Mouse (Mus musculus): ENCODE results near the gene Eef1g.
A peak's percentile ranks its signal among the peaks of the same experiment; 100 is the strongest.

Gene Eef1g

GRCm38 (mm10) chr19:8966590-8967372 lies at the start of gene Eef1g:
Eef1g (plus strand) TSS chr19:8967041.
- DNase-seq, result peak; percentile 99

- no peak for DNase-seq
Measured at GRCm38 (mm10) chr19:8919000-8919399, 47.8 kb upstream of the Eef1g start.

- no peak for DNase-seq
Measured at GRCm38 (mm10) chr19:8919684-8920072, 47.2 kb upstream of the Eef1g start.

GRCm38 (mm10) chr19:8920073-8920736 lies 46.6 kb upstream of the Eef1g start, which contains the start of gene B3gat3:
B3gat3 (plus strand) TSS chr19:8920374.
- DNase-seq, result peak; percentile 97

GRCm38 (mm10) chr19:8920836-8921291 lies 46.0 kb upstream of the Eef1g start:
- DNase-seq, result peak; percentile 58

- DNase-seq, result no peak
Measured at GRCm38 (mm10) chr19:8921741-8922140, 45.1 kb upstream of the Eef1g start.

GRCm38 (mm10) chr19:8926766-8927165 lies 40.1 kb upstream of the Eef1g start:
- DNase-seq, result no peak

GRCm38 (mm10) chr19:8927891-8928525 lies 38.8 kb upstream of the Eef1g start:
- DNase-seq, result no peak

- DNase-seq, result no peak
Measured at GRCm38 (mm10) chr19:8928689-8929223, 38.1 kb upstream of the Eef1g start.

GRCm38 (mm10) chr19:8929224-8930088 lies 37.4 kb upstream of the Eef1g start, which contains the start of the genes Rom1 and Eml3:
Rom1 (minus strand) TSS chr19:8929356.
Eml3 (plus strand) TSS chr19:8929552.
- peak; percentile 93 for DNase-seq

- no peak for DNase-seq
Measured at GRCm38 (mm10) chr19:8930117-8930516, 36.7 kb upstream of the Eef1g start.

GRCm38 (mm10) chr19:8930771-8931170 lies 36.1 kb upstream of the Eef1g start:
- no peak for DNase-seq

GRCm38 (mm10) chr19:8936736-8937135 lies 30.1 kb upstream of the Eef1g start:
- no peak for DNase-seq

- no peak for DNase-seq
Measured at GRCm38 (mm10) chr19:8940526-8941133, 26.2 kb upstream of the Eef1g start.

GRCm38 (mm10) chr19:8941136-8941514 lies 25.7 kb upstream of the Eef1g start:
- no peak for DNase-seq

- DNase-seq, result peak; percentile 99
Measured at GRCm38 (mm10) chr19:8941515-8942217, 25.2 kb upstream of the Eef1g start, which contains the start of gene Mta2. Mta2 (plus strand) TSS chr19:8941875.

- peak; percentile 79 for DNase-seq
Measured at GRCm38 (mm10) chr19:8942276-8942964, 24.4 kb upstream of the Eef1g start.

- no peak for DNase-seq
Measured at GRCm38 (mm10) chr19:8943047-8943446, 23.8 kb upstream of the Eef1g start.

GRCm38 (mm10) chr19:8944062-8944461 lies 22.8 kb upstream of the Eef1g start:
- DNase-seq, result peak; percentile 63

GRCm38 (mm10) chr19:8944750-8945149 lies 22.1 kb upstream of the Eef1g start:
- DNase-seq, result peak; percentile 93
